Mouse (Mus musculus) megakaryocyte, adult 5-6 weeks (primary cell): Measurements from ENCODE around the gene Mia3. TPM values are rescaled to one million over a fixed set of nuclear protein-coding genes. Genes with fewer than 3 reads are reported as not detected.
"Not testable (repeated sequence)": the region's sequence is repeated elsewhere in the genome, so short reads cannot be mapped to it uniquely, and the experiment has no call there.

Experiments
- ATAC-seq: 2 replicates; pipeline ENCODE4 v1.8.0; 2016; ENCODE audit warnings: mild to moderate bottlenecking, inconsistent platforms; ENCODE audit not compliant: poor library complexity, severe bottlenecking
- total RNA-seq, 2 experiments: library from RNA; stranded (forward) in 1 of 2; stranded (reverse) in 1 of 2; fragments of 153-499, 151-499 nt in 1 of 2; fragments of 221-1000, 200-1000 nt in 1 of 2; gene quantifications; 2 replicates each; pipeline versions ENCODE4 v1.2.3 to v1.2.4; 2015 to 2017

Mia3 gene
- 102 and 119 TPM in 2 replicates for total RNA-seq (2015)
- total RNA-seq (2017), result 134 and 164 TPM in 2 replicates

DNA sequence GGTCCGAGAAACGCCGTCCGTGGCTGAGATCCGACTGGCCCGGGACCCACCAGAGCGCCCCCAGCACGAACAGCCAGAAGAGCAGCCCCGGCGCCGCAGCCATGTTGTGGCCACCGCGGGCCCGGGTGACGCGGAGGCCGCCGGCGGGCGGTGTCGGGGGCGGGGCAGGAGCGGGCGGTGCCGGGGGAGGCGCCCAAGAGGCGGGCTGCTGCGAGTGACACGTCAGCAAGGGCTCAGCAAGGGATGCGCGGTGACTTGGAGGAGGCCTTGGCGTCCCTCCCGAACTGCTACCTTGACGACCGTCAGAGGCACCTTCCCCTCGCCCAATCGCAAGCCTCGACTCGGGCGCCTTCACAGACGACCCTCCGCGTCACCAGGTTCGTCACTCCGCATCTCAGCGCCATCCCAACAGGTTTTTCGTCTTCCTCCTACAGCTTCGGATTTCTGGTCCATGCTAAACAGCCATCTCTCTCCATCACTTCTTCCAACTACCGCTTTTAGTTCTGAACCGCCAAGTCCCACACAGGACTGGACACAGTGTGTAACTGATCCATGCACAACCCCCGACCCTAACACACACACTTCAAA, at the start of gene Mia3:
Gene Mia3 (minus strand): TSS at position 127 of the 588 bp plus-strand sequence.
- peak; percentile 94 for ATAC-seq

DNA sequence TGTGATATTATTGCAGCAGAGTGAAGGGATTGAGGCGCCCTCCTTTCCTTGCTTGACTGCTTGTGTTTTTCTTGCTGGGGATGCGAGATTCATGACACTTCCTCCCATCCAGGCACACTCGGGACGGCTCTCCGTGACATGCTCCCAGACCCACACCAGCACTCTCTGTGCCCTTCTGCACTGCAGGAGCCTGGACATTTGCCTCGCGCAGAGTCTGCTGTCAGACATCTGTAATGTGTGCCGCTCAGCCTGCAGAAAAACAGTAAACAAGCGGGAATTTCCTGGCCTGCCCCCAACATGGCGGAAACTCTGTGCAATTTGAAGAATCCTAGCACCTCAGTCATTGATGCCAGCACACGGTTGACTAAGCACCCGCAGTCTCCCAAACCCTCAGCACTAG, 48.5 kb upstream of the Mia3 start, which contains the start of gene Hhipl2:
Gene Hhipl2 (plus strand): TSS at position 343 of the 400 bp plus-strand sequence.
- ATAC-seq, result no peak

DNA sequence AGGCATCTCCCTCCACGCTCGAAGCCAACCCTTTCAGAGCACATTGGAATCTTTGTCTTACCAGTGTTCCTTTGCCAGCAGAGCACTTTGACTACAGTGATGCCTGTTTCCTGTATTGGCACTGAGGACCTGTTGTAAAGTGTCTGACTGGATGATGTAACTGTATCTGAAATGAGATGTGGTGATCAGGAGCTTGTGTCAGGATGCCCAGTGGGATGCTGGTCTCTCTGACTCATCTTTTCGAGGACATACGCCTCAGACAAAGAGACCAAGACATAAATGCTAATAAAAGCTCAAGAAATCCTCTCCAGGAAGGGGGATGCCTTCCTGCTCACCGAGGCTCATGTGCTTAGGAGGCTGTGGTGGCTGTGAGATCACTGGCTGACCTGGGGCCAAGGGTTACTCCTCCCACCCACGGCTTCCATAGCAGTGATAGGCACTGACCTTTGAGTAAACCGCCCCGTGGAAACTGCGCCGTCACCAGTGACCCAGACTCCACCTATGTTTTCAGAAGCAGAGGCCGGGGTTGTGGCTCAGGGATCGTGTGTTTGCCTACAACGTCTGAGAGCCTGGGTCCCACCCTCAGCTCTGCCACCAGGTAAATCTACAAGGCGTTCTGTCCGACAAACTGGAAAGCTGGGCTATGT, 44.9 kb upstream of the Mia3 start:
- ATAC-seq, result no peak

DNA sequence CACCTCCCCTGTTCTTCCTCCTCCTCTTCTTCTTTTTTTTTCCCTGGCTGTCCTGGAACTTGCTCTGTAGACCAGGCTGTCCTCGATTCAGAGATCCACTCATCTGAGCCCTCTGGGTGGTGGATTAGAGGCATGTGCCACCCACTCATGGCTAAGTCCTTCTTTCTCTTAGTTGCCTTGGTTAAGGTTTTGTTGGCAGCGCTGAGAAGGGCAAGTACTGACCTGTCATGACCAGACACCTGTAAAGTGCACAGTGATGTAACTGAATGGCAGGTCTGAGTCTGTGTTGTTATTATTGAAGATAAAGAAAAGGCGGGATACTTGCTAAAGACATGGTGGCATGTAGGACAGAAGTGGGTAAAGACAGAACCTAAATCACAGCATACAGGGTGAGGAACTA, 34.0 kb upstream of the Mia3 start:
- ATAC-seq, result no peak

DNA sequence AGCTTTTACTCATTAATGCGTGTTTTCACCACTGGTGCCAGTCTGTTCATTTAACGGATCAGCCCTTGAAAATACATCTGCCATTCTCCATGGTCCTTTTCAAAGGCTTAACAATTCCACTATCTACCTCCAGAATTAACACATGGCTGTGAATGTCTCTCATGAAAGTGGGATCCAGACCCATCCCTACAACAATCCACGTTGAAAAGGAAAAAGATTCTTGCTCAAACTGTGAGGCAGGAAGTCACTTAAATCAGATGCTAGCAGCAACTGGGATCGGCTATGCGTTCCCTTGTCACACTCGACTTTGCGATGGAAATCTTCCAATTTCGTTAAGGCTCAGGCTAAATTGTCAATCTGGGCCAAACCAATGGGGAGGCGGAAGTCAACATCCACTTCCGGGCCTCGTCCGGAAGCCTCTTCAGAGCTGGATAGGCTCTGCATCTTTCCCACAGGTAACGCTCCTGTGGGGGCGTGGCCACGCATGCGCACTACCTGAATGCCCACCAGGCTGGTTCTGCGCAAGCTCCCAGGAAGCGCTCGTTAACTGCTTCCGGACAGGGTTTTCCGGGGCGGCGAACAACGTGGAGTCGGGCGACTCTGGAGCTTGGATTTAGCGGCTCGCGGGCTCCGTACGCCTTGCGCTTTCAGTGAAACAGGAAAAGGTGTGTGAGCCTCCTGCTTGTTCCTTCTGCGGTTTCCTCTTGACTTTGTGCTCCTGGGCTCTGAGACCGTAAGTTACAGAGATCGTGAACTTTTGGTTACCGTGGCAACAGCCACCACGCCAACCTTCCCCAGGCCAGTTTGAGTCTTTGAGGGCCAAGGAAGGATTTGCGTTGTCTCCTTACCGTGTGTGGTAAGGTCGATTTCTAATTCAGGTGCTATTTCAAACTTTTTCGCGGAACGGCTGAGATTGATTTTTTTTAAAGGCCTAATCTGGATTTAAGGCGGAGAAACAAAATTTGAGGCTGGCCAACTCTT, 19.4 kb upstream of the Mia3 start, which contains the start of gene Taf1a:
Gene Taf1a (plus strand): TSS at position 556 of the 981 bp plus-strand sequence.
- peak; percentile 95 for ATAC-seq

DNA sequence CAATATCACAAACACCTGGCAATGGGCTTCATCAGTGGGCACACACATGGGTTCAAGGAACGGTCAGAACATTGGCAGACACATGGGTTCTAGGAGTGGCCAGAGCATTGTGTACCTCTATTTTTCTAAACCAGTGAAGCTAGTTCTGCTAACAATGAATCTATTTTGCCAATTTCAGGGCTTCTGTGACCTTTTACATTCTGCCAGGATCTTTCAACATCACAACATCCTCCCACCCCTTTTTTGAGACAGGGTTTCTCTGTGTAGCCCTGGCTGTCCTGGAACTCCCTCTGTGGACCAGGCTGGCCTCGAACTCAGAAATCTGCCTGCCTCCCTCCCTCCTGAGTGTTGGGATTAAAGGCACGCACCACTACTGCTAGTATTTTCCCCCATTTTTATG, 18.1 kb upstream of the Mia3 start:
- ATAC-seq, result not testable (repeated sequence)

DNA sequence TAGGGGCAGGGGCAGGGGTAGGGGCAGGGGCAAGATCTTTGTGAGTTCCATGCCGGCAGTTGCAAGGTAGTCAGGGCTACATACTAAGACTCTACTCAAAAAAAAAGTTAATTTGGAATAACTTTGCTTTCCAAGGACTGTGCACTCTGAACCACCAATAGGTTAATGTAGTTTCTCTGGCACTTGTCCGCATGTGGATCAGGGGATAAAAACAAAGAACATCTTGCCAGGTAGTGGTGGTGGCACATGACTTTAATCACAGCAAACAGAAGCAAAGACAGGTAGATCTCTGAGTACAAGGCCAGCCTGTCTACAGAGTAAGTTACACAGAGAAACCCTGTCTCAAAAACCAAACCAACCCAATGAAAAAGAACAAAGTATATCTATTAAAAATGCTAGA, 13.3 kb upstream of the Mia3 start:
- ATAC-seq, result no peak

DNA sequence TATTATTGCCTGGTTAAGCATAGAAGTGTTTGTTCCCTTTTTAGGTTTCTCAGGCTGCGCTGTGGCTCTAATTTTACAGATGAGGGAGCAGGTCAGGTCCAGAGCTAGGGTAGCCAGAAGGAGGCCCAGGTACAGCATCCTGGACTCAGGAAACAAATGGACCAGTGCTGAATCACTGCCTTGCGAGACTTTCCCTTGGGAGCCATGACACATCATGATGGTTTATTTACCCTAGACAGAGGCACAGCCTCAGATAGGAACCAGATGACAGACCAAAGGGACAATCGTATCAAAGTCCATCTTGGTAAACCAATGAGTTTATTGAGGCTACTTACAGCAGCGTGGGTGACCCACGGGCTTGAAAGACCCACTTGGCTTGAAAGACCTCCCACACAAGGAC, 12.5 kb upstream of the Mia3 start:
- no peak for ATAC-seq

DNA sequence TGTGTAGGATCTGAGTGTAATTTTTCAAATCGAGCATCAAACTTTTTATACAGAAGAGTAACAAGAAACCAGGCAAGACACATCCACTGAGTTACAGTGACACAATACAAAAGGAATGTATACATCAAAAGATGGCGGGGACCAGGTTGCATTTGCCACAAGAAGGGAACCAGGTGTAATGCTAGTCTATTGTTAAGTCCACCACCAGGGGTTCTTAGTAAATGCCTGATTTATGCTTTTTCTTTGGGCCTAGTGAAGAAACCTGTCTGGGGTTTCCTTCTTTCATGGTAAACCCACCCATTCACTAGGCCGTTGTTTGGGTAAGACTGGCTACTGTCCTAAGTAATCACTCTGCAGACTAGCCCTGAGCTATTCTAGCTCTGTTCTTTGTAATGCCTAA, 10.0 kb upstream of the Mia3 start:
- ATAC-seq, result not testable (repeated sequence)

DNA sequence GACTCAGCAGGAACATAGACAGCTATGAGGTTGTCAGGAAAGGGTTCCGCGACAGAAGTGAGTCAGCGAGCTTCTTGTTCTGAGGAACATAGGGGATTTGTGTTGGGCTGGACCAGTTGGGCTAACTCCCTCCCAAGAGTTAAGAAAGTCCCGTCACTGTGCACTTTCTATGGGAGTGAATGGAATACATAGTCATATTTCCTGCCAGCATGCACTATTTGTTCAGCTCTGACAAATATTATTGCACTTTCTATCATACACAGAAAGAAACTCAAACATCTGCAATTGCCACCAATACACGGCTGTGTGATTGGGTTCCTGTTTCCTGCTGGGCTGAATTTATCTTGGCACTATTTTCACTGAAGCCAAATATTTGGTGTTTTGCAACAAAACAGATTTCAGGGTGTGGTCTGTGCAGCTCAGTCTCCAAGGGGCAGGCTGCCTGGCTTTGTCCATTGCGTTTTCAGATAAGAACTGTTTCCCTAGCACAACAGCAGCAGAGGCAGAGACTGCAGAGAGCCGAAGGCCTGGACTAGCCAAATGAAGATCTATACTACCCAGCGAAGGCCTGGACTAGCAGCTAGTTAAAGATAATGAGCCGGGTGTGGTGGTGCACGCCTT, 9.1 kb upstream of the Mia3 start:
- peak; percentile 72 for ATAC-seq

DNA sequence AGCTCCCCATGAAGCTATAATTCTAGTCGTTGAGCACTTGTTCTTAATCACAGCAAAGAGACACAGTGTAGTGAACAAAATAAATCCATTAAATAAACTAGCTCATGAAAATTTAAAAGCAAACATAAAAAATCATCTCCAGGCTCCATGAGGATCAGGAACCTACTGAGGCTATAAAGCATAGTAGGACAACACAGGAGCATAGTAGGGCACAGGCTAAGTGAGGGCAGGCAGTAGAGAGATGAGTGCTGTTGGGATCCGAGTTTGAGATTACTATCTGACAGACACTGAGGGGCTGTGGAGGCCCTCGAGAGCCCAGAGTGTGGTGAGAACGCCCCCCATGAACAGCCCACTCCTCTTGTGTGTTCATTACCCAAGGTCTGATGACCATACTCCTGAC, 7.7 kb upstream of the Mia3 start:
- ATAC-seq, result no peak

DNA sequence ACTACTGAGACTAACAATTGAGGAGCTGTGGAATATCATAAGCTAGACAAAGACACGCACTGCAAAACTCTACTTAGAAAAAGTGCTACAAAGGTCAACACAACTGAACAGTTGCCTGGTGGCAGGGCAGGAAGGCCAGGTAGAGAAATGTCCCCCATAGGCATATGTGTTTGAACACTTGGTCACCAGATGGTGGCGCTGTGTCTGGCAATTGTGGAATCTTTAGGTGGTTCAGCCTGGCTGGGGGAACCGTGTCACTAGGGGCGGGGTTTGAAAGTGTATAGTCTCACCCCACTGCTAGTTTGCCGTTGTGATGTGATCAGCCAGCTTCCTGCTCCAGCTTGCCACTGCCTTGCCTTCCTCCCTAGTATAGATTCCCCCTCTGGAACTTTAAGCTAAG, 5.4 kb upstream of the Mia3 start:
- ATAC-seq, result no peak

DNA sequence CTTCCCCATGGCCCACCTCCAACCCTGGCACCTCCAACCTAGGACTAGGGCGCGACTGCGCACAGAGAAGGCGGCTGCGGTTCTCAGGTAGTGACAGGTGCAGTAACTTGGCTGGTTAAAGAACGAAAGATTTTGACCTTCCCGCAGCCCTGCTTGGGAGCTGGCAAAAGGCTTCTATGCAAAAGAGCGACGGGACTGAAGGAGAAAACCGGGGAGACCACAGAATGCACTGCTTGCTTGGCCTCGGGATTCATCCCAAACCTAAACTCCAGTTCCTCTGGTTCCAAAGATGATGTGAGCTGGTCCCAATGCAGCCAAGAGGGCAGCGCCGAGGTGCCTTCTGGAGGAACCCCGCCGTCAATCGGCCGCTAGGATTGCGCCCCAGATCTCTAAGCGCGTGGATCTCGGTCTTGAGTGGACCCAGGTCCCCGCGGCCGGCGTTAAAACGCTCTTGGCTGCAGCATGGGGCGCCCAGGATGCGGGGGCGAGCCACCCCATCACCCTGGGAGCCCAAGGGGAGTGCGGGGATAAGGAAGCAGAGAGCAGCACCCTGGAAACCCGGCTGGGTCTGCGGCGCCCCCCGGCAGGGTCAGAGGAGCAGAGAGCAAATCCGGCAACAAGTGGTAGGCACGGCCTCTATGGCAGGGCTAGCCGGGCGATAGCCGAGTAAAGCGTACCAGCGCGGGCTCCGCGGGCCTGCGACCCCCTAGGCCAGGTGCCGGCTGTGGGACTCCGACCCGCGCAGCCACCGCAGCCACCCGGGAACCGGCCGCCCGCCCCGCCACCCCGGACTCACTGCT, 552 bp downstream of the Mia3 start:
- peak; percentile 49 for ATAC-seq

DNA sequence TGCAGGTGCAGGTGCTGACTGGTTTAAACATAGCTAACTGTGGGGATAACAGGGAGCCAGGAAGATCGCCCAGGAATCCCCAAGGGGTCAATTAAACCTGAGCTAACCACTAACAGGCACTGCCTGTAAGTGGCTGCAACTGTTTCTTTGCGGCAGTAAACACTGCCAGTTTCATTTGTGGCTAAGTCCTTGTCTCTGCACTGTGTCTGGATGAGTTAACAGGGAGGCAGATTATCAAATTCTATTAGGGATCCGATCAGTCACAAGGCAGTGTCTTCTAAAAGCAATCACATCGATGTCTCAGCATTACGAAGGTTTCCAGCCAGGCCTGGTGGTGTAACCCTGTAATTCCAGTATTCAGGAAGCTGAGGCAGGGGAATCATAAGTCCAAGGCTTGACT, 3.0 kb downstream of the Mia3 start:
- ATAC-seq, result no peak

DNA sequence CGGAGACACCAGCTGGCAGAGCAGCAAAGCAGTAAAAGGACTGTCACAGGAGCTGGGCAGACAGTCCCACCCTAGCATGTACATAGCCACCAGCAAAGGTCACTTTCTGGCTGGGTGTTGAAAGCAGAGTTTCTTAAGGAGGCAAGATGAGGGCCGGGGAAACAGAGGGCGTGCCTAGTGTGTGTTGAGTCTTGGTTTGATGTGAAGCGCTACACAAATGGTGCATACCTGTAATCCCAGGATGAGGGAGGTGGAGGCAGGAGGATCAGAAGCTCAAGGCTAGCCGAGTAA, 5.8 kb downstream of the Mia3 start:
- no peak for ATAC-seq

DNA sequence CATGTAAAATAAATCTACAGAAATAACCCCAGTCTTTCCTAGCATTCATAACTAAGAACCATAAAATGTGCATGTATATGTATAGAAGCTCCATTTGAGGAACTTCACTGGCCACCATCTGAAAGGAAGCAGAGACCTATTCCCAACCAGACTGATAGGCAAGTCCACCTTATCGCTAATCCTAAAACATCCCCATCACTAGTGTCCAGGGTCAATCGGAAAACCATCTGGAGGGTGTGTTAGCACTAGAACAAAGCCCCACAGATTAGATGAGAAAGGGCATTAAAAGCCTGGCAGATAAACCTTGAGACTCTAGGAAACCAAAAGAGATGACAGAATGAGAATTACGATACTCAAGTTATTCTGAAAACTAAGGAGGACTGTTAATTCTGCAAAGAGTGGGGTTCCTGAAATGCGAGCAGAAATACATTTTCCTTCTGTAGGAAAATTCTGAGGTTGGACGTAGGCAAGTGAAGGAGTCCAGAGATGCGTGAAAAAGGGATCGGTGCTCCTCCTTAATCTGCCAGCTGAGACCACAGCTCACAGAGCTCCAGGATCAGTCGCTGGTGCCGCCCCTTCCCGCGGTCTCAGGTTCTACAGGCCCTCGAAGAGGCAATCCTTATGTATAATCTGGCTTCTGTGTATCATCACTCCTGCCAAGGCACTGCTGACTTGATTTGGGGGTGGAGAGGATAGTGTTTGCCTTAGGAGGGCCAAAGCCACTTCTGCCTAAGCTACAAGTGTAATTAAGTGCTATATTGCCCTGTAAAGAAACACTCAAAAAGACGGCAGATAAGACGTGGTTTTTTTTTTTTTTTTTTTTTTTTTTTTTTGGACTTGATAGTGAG, 6.4 kb downstream of the Mia3 start:
- no peak for ATAC-seq

DNA sequence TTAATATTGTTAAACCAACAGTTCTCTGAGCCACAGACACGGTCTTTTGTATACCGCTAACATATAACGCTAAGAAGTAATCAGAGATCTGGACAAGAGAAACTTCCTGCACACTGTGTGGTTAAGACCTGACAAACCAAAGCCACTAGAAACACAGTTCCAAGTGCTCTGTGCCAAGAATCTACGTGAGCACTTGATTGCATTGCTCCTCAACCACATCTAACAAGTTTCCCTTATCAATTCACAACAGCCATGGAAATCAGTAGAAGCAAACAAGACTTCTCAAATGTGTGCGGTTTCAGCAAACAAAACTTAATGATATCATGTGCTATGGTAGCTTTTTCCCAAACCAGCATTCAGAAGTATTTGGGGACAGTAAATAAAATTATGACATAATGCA, 7.1 kb downstream of the Mia3 start:
- ATAC-seq, result peak; percentile 51; the same call in 1 of the 2 replicates

DNA sequence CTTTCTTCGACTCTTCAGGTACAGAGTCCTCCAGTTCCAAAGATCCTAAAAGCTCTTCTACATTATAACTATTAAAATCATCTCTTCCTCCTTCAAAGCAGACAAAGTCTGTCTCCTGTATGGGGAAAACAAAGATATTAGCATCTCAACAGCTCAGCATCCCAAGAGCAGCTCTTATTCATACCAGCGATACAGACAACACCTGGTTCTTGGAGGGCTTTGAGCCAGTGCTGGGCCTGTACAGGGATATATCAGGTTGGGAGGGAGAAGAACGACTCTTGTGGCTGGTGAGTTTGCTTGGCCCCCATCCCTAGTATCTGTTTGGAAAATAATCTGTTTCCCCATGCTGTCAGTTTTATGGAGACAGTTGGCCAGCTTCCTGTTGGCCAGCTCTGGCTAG, 10.5 kb downstream of the Mia3 start:
- ATAC-seq, result no peak

DNA sequence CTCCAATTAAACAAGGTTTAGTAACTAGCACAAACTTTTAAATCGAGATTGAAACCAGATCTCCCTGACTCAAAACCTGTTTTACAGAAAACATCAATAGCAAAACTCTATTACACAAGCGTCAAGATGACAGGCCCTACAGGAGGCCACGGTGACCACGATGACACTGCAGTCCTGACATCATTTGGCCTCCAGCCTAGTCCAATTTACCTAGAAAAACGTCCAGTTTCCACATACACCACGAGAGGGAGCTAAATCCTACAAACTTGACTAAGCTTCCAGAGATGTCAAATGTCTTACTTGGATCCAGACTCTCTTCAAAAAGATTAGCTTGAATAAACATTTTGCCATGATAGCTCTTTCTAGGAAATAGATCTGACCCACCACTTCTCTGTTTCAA, 19.5 kb downstream of the Mia3 start:
- ATAC-seq, result peak; percentile 76

DNA sequence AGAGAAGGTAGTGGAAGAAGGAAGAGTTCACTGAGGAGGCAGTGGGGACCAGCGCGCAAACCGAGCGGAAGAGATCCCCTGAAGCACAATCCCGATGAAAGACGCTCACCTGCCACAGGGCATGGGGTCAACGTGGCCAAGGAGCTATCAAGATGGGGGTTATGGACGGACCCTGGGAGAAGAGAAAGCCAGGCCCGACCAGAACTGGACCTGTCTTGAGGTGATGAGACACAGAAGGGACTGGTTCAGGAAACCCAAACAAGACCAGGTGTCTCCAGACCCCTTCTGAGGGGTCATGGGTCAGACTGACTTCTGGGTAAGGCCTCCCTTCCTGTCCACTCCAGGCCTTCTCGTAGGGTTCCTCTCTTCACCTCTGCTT, 23.5 kb downstream of the Mia3 start:
- ATAC-seq, result peak; percentile 1; the same call in 1 of the 2 replicates
